Mouse (Mus musculus) cerebellum, postnatal 10 days (tissue): Measurements from ENCODE around the gene Pirt.

Source experiments
- DNase-seq, 2 experiments: peaks; one replicate each; pipeline ENCODE4 v3.0.0; 2021; ENCODE audit warnings: mixed read lengths in 2 of 2

The Pirt gene

DNA sequence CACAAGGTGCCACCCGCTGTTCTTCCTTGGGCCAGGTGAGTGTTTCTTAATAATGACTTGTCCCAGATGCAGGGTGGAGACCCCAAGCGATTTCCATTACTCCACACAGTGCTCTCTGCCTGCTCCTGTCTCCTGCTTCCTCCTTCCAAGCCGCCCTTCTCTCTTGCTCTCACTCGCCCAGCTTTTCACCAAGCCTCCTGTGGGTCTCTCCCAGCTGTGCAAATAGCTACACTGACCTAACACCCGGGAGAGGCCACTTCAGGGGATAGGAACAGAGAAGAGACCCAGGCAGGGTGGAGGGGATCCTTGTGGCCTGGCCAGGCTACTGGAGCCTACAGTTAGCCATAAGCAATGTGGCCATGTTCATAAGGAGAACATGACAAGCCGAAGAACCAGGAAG is 35.1 kb downstream of the Pirt start:
- DNase-seq = no peak

DNA sequence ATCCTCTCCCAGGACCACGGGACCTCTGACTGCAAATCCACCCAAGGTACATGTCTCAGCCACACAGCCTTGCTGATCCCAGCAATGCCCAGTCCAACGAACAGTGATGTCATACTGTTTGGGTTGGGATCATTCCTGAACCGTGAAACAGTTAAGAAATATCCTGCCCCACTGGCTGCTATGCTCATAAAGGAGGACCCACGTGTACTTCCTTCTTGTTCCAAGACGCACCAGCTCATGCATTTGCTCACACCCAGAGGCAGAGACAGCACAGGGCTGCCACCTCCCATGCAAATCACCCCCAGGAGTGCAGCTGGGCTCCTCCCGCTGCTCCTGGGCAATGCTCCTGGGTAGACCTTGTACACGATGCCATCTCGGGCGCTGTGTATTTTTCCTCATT is 44.5 kb downstream of the Pirt start, which contains the start of gene Tmem238l:
TSS of gene Tmem238l (plus strand) at position 336 of the 400 bp plus-strand sequence.
- DNase-seq = no peak

DNA sequence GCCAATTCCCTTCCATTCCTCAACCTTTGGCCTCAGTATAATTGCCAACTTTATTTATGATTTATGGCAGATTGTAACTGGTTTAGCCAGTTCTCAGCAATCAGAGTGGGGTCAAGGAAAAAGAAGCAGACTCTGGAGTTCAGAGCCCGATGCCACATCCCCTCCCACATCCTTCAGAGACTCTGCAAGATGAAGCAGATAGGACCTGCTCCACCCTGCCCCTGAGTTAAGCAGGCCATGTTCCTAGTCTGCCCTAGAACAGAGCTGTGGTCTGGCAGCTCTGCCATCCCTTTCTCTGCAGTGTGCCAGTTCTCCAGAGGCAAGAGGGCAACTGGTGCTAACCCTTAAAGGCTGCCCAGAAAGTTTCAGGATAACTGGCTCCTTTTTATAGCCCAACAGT is 49.0 kb downstream of the Pirt start:
- DNase-seq = no peak

DNA sequence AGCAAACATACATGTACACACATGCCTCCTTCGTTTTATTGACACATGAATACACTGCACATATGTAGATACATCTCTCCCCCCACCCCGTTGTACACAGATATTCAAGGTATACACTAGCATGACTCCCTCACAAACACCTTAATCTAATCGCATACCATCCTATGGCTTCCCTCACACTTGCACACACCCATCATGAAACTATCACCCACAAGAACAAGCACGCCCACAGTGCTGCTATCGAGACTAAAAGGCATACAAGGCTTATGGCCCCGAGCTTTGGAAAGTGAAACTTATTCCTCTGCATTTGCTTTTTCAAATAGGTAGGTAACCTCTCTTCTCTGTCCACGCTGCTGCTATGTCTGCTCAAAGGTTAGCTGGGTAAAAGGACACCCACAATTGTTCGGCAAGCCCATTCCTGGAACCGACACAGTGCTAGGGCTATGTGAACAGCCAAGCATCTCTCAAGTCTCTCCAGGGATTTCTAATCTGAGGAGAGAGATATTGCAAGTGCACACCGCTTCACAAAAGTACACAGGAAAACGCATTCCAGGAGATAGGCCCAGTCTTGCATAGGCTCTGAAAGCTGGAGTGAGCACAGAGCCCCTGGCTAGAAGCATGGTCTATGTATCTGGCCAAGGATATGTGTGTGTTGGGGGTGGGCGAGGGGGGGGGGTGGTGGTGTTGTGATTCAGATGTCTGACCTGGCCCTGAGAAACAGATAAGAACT is 49.8 kb downstream of the Pirt start:
- no peak for DNase-seq

DNA sequence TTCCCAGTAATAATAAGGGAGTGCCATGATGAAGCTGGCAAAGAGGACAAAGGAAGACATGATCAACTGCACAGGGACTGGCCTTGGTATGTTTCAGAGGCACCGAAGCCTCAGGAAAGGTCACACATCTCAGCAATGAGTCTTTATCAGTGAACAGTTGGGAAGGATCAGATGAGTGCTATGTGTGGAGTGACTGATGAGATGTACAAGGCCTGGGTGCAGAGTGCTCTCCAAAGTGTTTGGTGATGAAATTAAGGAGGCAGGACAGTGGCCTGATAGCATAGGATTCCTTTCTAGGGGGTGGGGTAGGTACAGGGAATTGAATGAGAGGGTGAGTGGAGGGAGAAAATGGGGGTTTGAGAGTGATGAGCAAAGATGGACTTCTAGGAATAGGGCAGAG is 51.7 kb downstream of the Pirt start:
- no peak for DNase-seq

DNA sequence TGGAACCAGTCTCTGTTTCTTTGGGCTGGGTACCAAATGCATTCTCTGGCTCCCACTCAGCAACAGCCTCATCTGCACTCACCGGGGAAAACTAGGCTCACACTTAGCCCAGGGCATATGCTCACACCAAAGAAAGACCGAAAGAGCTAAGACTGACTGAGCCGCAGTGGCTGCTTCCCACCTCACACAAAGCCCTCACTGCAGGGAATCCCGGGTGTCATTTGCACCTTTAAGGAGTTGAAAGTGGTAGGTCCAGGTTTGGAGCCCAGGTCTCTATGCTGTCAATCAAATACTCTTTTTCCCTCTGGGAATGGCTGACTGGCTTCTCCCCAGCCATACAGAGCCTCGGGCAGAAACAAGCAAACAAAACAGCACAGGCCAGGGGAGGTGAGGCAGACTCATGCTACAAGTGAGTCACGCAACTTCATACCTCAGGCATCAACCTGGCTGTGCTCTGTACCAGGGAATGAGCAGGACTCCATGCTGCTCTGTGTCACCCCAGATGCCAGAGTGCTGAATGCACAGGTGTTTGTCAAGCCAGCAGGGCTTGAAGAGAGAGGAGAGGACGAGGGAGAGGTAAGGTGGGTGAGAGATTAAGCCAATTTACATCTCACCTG is 54.8 kb downstream of the Pirt start:
- DNase-seq = no peak

DNA sequence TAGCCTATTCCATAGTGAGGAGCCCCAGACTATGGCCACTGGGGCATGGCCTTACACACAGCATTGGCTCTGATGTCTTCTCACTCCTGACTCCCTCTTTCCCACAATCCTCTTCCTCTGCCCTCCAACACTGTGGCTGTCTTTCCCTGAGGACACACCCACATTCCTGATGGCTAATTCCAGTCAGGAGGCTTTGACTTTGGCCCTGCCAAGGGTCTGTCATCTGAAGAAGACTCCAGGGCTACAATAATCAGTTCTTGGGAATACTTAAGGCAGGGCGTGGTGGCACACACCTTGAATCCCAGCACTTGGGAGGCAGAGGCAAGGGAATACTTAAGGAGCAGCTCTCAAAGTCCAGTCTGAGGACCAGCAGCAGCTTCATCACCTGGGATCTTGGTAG is 56.8 kb downstream of the Pirt start:
- DNase-seq = no peak

DNA sequence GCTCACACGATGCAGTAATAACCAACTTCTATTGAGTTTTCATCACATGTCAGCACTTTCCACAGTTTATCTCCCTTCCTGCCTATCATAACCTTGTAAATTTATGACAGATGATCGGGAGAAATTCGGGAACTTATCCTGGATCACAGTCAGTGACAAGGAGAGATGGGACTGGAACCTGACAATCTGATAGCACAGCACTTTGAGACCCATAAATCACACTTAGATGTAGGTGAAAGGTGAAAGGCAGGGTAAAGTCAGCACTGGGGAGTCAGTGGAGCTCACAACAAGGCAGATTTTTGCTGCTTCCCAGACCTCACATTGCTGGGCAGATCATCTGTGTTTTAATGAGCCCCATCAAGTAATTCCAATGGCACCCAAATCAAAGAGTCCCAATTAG is 61.7 kb downstream of the Pirt start:
- no peak for DNase-seq

DNA sequence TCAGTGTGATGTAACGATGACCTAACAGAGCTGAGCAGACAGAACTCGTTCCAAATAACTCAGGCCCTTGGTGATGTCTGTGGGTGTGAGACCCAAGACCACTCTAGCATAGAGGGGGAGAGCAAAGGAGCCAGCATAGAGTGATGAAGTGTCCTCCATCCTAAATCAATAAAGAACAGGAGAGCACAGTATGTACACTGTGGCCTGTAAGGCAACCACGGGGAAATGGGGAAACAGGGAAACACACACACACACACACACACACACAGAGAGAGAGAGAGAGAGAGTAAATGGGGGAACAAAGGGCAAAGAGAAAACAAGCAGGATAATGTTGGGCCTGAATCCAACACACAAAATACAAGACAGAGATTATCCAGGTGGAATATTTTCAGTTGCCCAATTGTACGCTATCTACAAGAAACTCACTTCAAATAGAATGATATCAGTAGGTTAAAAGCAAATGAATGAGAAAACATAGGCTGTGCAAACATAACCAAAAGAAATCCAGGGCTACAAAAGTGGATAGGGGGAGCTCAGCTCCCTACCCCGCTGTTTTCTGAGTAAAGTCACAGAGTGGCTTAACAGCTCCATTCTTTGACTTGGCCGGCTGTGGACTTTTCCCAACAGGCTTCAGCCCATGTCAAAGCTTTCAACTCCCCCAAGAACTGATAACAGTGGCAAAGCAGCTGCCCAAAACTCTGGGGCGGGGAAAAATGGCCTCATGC is 64.0 kb downstream of the Pirt start:
- no peak for DNase-seq
